Mouse (Mus musculus): ENCODE data around the gene Slc4a4.

The Slc4a4 gene

DNA sequence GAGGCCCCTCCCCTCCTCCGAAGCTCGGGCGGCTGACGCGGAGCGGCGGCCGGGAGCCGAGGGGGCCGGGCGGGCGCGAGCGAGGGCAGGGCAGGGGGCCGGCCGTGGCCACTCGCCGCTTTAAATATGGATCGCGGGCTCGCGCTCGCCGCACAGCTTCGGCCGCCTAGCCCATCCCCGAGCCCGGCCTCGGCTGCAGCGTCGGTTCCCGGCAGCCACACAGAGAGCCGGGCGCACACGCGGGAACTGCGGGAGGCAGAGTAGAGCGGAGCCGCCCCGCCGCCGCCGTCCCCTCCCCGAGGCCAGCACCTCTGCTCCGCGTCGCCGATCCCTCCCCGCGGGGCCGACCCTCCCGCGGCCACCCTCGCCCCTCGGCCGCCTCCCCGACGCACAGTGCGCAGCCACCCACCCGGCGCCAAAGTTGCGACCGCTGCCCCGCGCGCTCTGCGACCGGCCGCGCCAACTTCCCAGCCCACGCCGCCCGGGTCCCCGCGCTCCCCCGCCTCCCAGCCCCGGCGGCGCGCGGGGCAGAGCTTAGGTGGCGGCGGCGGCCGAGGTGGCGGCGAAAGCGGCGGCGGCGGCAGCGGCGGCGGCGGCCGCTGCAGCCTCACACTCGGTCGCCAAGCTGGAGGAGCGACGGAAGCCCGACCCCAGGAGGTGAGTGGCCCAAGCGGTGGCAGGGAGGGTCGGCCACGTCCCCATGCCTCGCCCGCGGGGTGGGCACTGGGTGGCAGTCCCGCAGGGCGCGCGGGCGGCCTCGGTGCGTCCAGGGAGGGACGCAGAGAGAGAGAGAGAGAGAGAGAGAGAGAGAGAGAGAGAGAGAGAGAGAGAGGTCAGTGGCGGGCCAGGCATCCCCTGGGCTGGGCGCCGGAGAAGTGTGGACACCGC, at the start of gene Slc4a4:
TSS of gene Slc4a4 (plus strand) at position 151 of the 888 bp plus-strand sequence.
- DNase-seq = peak; percentile 54

DNA sequence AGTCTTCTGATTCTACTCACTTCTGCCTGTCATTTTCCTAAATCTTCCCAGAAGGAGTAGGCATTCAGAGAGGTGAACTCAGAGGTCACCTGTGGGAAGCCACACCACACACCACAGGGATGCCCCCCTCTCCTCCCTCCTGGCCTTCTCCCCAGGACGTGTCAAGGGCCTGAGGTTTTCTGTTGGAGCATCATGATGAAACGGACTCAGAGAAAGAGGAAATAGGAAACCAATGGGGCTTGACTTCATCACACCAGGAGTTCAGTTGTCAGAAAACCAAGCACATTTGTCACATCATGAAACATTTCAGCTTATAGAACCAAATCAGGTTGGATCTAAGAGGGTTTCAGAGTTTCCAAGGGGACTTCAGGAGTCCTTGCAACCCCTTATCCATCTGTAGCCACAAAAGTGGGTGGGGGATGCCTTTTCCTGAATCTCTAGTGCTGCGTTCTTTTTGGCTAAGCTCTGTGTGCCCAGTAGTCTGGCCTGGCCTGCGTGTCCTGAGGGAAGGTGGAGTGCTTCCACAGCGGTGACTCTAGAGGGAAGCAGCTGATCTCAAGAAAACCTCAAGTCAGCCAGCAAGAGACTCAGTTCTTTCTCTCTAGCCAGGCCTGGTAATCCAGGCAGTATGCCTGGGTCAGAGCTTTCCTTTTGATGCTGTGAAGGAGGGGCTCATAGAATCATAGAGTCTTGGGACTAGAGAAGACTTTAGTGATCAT, 46.4 kb upstream of the Slc4a4 start:
- DNase-seq = no peak

DNA sequence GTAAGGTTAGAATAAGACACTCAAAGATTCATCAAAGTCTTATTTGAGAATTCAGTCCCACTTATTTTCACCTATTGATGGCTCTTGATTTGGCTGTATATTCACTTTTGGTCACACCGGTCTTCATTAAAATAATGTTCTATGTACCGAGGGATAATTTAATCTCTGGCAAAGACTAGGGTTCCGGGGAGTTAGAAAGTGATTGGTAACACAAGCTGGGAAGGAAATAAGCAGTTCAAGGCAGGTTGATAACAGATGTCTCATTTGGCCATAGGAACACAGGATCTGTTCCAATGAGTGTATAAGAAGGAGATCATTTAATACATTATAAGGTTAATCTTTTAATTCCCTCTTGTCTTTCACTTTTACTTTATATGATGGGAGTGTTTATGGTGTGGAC, 29.3 kb upstream of the Slc4a4 start:
- DNase-seq = no peak

DNA sequence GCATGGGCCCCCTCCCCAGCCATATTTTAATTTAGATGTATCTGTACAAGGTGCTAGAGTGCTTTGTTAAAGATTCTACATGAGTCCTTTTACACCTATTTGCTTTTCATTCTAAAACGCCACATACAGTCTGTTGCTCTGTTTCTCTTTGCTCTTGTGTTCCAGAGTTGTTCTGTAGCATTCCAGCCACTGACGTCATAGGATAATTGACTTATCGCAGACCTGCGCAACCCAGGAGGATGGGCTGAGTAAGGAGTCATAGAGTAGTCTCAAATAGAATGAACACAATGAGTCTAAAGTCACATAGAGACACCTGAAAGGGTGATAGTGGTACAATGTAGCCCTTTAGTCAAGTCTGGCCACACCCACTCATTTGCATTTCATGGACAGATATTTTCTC, 28.8 kb upstream of the Slc4a4 start:
- no peak for DNase-seq

DNA sequence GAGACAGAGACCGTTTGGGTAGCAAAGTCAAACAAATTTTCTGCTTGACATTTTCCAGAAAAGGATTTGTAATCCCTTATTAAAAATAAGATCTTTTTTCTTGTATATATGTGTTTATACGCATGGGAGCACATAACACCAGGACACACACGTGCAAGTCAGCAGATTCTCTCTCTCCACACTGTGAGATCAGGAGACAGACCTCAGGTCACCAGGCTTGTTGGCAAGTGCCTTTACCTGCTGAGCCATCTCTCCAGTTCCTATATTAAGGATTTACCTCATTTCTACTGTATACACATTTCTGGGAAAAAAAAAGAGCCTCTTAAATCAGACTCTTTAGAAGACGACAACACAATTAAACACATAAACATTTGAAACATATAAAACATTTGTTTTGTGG, 28.4 kb upstream of the Slc4a4 start:
- no peak for DNase-seq

DNA sequence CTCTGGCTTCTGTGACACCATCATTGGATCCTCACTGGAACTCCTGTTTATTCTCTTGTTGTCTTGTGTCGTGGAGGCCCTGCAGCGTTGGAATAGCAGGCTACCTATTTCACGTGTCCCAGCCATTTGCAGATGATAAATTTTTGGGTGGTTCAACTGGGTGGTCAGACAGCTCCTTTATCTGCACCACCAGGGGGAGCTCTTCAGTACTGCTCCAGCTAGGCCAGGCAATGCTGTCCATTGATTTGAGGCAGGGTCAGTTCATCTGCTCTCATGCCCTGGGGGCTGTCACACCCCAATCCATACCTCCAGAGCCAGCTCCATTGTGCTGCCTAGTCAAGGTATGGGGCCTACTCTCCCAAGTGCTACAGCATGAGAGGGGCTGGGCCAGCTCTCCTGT, 24.5 kb upstream of the Slc4a4 start:
- peak; percentile 10 for DNase-seq

DNA sequence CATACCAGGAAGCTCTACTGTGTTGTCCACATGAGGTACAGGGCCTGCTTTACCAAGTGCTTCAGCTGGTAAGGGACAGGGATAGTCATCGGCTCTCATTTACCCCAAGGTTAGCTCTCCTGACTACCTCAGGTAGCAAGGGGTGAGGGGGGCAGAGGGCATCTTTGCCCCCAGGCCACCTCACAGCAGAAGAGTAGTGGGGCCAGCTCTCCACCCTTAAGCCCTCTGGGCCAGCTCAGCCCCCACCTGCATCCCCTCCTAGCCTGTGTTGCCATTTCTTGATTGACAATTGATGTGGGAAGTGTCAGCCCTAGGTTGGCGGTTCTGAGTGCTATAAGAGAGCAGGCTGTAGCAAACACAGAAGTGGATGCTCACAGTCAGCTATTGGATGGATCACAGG, 23.8 kb upstream of the Slc4a4 start:
- no peak for DNase-seq

DNA sequence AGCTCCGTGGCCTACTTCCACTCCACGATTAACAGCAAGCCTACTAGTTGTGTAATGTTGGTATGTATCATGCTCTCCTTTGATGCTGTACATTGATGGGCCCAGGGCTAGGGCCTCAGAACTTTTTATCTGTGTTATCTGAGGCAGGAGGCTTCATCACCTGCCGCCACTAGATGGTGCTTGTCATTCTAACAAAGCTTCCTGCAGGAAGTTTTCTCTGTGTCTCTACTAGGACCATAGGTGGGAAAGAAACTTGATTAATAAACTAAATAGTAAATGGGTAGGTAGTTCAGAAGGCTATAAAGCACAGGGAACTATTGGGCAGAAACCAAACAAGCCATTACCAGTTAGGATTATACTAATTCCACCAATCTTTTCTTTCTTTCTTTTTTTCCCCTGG, 2.5 kb upstream of the Slc4a4 start:
- peak; percentile 11 for DNase-seq

DNA sequence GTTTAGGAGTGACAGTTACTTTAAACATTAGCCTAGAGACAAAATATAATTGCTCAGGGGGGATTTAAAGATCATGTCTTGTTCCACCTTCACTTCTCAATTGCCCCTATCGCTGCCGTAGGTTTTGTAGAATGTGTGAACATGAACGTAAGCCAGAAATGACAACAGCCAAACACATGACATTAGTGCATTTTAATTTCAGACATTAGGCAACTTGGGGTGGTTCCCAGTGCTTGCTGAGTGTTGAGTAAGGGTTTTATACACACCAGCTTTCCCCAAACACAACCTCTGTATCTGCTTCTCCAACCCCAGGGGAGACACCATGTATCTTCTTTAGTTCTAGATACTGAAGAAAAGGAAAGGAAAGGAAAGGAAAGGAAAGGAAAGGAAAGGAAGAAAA, 1.1 kb upstream of the Slc4a4 start:
- DNase-seq = no peak

DNA sequence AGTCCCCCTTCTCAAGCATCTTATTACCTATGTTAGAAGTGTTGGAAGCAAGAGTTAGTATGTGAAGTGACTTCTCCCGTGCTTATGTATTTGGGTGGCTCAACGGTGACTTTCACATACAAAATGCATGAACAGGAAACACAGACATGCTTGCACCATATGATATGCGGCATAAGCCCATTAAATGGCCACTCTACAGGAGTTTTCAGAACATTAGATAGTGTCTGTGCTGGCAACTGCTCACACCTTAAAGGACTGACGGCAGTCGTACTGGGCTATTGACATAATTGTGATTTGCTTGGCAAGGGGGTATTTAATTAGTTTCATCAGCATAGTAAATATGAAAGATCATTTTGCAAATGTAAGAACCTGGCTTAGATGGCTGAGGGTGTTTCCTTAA, 674 bp upstream of the Slc4a4 start:
- DNase-seq = no peak

DNA sequence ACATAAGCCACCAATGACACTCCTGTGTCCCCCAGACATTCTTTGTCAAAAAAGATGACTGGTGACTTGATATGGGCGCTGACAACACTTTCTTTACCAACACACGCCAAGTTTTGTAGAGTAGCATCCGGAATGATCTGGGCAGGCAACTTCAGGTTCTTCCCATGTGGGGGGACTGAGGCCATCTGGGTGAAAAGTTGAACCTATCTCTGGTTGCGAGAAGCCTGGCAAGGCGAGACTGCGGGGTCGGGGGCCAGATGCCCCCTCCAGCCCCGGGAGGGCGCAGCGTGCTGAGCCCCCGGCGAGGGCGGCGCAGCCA, 310 bp upstream of the Slc4a4 start:
- no peak for DNase-seq

DNA sequence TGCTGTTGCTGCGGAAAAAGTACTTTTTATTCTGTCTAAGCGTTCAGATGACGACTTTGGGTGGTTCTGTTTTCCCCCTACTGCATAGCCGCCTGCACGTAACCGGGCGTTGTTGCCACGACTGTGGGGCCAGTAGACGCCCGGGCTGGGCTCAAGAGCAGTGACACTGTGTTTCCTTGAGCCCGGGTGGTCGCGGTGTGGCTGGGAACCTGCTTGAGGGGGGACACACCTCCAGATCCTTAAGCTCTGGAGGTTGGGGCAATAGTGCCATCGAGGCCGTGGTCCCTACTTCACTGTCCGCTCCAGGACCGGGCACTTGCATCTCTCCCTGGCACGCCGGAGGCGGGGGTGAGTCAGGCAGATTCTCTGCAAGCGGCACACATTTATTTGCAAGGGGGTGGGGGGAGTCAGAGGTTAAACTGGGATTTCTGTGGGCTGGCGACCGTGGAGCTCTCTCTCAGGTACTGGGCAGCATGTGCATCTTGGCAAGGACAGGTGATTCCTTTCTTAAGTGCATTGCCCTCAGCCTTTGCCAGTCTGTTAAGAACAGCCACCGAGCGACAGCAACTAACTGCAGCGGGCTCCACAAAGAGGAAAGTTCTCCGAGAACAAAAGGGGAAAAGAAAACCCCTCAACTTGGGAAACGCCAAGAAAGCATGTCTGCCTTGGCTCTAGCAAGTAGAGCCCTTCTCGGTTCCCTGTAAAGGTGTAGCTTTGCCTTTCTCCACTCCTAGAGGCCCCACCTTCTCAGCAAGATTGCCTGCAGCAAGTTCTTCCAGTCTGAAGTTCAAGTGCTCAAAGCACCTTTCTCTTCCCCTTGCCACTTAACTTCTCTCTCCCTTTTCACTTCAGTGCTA, 1.2 kb downstream of the Slc4a4 start:
- DNase-seq = peak; percentile 3

DNA sequence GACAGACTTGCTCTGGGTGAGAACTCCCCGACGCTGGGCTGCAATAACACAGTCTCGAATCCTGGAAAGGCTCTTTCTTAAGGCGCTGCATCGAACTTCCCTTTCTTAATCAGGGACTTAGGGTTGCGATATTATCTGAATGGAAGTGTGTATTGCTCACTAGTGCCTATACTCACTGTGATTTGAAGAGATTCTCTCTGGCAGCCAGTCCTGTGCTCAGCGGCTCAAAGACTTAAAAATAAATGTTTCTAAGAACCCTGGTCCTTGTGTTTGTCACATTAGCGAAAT, 1.7 kb downstream of the Slc4a4 start:
- no peak for DNase-seq

DNA sequence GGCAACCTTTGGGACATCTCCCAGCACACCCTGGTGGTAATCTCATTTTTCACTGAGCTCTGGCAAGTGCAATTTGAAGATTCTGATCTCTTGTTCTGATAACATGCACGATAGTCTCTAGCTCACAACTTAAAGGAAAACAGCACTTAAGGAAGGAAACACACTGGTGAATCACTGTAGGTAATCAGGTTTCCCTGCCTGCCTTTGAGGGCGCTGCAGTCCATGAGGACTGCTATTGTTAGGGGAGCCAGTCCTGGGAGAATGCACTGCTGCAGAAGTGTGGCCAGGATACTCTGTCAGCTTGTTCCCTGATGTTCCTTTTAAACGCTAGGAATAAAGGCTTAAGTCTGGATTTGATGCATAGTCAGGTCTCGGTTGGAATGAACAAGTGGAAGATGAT, 2.7 kb downstream of the Slc4a4 start:
- DNase-seq = no peak

DNA sequence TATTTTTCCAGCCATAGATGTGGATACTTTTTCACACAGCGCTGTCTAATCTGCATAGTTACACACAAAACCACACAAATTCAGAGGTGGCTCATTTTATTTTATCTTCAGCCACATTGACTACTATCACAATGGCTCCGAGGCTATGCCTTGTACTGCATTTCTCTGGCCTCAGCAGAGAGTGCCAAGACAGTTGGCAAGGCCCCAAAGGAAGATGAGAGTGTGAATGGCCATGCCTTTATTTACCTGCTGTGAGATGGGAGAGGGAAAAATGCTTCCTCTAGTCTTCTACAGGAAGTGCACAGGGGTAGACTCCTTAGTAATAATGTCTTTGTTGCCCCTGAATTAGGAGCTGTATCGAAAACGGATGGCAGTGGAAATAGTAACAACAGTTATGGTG, 3.5 kb downstream of the Slc4a4 start:
- DNase-seq = no peak

DNA sequence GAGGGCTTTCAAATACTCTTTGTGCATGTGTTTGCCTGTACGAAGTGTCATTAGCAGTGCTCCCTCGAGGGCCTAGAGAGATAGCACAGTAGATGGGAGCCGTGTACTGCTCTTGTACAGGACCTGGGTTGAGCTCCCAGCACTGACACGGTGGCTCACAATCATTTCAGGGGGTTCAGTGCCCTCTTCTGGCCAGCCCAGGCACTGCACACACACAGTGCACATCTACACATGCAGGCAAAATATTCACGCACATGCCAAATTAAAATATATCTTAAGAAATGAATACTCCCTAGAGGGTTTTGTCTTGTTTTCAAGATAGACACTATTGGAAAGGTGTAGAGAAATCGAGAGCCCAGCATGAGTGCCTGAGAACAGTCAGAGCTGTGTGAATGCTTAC, 10.0 kb downstream of the Slc4a4 start:
- no peak for DNase-seq

DNA sequence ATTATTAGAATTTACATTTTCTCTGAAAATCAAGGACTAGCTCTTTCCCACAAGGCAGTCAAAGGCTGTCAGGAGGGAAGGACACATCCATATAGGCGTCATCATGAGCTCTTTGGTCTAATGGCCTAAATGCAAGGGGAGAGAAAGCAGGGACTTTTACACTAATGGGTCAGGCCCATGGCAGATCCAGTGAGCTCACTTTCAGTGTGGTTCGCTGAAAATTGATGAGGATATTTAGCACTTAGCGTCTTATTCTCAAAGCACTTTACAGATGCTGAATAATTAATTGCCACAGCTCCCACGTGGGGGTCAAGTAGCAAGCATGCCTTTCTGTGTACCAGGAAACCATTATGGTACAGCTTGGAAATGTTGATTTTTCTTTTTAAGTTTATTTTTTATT, 16.5 kb downstream of the Slc4a4 start:
- DNase-seq = no peak

DNA sequence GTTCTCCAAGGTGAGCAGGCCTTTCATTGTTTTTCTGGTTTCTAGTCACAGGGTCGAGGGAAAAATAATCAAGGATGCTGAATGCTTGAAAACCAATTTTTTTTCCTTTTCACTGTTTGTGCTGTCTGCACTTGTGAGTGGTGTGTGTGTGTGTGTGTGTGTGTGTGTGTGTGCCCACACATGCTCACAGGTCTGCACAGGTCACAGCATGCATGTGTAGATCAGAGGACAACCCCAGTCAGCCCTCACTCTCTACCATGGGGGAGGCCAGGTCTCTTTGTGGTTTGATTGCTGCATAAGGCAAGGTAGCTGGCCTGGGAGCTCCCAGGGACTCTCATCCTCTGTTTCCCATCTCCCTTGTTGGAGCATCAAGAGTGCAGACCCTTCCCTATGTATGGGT, 16.9 kb downstream of the Slc4a4 start:
- no peak for DNase-seq

DNA sequence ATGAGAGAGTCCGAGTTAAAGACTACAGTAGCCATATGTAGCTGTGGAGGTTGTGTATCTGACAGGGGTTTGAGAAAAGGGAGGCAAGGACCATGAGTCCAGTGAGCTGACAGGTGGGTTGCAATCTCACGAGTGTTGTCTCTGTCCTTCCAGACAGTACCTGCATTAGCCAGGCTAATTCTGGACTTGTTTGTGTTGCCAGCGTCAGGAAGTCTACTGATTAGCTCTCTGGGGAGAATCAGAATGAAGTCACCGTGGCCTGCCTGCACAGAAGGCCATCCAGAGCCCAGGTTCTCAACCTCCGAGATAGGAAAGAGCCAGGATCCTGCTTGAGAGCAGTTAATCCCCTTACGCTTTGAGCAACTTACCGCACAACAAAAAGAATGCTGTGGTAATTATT, 18.2 kb downstream of the Slc4a4 start:
- DNase-seq = no peak

DNA sequence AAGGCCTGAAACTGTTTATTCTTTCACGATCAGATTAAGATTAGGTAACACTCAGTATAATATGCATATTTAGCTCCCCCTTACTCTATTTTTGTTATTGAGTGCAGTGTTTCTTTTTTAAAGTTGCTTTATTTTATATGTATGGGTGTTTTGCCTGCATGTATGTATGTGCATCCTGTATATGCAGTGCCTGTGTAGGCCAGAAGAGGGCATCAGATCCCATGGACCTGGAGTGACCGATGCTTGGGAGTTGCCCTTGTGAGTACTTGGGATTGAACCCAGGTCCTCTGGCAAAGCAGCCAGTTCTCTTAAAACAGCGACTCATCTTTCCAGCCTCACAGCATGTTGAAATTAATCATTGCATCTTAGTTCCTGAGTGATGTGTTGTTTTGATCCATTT, 21.0 kb downstream of the Slc4a4 start:
- DNase-seq = no peak

DNA sequence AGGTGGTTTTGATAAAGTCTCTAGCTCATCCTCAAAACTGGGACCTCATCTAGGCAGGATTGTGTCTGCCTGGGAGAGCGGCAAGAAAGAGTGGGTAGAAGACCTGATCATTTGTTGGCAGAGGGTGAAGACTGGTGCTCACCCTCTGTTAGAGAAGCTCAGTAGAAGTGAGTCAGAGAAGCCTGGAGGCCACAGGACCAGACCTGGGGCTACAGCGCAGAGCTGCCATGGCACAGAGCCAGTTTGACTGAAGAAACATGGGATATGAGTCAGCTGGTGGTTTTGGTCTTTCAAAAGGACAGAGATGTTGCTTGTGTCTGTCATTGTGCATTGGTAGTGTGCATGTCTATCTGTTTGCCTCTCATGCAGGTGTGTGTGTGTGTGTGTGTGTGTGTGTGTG, 26.0 kb downstream of the Slc4a4 start:
- DNase-seq = no peak

DNA sequence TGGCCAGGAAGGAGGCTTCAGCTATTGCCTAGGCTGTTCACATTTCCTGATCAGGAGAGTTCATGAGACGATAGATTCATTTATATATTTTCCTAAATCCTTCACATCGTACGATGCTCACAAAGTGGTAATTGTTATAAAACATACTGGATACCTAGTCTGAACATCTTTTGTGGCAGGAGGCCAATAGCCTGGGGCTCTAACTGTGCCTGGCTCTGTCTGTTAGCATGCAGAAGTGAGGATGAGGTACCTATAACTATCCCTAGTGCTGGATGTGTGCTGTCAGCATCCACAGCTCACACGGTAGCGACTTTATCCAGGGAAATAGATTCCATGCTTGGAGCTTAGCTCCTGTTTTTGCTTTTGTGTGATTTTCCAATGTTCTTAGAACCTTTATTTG, 28.5 kb downstream of the Slc4a4 start:
- no peak for DNase-seq

DNA sequence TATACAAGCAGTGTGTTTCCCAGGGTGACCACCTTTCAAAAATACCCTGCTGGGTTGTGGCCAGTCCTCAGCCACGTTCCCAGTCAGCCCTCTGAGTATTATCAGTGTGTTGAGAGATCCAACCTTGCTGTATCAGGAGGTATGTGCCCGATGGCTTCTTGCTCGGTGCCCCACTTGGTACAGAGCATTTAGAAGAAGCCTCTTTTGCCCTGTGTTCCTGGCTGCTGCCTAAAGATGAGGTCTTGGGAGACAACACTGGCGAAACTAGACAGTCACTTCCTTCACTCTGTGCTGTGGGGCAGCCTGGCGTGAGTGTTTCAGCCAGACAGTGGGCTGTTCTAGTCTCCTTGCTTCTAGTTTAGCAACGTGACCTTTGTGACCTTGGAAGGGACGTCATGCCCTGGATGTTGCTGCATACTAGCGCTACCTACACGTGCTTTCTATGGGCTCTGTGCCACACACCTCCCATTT, 29.9 kb downstream of the Slc4a4 start:
- DNase-seq = no peak

DNA sequence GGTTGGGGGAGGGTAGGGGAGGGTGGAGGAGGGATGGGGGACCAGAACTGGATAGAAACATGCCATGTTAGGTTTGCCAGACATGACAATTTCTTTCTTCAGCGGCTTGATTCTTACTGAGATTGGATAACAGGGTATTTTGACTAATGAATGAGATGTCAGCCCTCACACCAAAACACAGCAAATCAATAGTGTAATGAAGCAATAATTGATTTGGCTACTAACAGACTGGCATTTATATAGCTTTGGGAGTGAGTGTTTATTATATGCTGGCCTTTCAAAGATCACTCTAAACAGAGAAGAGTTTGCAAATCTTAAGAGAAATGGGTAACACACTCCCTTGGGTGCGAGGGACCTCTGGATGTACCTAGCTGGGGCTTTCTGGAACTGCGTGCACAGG, 30.6 kb downstream of the Slc4a4 start:
- no peak for DNase-seq

All from liver (tissue).